Mouse (Mus musculus): ENCODE measurements around the gene Wnt6.

DNA sequence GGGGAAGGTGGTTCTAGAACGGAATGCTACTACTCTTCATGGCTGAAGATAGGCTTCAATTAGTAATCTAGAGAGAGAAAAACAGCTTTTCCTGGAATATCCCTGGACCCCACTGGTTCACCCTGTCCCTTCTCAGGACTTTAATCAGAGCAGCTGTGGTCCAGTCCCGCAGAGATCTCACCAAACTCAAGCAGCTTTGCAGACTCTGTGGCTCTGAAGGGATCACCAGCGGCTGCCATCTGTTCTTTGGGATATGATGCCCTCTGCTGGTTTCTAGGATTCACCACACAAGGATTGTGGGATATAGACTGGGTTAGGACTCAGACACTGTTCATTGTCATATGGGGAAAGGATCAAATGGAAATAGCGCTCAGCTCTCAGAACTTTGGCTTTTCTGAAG is 11.9 kb upstream of the Wnt6 start:
- TF ChIP-seq CTCF (conservative IDR thresholded peaks at IDR 0.05; ENCODE audit: insufficient read depth, insufficient read length, low read depth, low read length) (peak; percentile 75), POLR2A (IDR thresholded peaks at IDR 0.05; ENCODE audit: low read depth, low read length) (no peak)

Data from kidney, adult 2 months (tissue).